ENCODE assay signal across 9 mouse cellular contexts in genomic region chr13:40605686-40606404, GRCm38 (mm10).
A peak's percentile ranks its signal among the peaks of the same experiment; 100 is the strongest.
DNase-seq lines count a peak whose midpoint lies in the region; ATAC-seq and TF ChIP-seq lines count a peak whose summit lies in the region.
"Had no signal": no experiment of that assay in that cellular context is flagged by ENCODE, and none has a peak within 500 bp of the region (broad histone marks: within the 10 kb centered on the region; RNA-seq: fewer than 3 reads in every experiment).

No protein-coding gene starts in this region.

- no peak overlapping the region for H3K27ac ChIP-seq in kidney, embryonic 15.5 days
- peak overlapping the region; percentile 62; the same call in 1 of the 2 replicates for H3K27ac ChIP-seq in forebrain, postnatal 0 days (ENCODE audit: low read depth, low read length)
- peak overlapping the region; percentile 54; the same call in 1 of the 2 replicates for H3K27ac ChIP-seq in midbrain, embryonic 13.5 days

- WGBS in kidney, embryonic 15.5 days: 50% methylated on average over 16 of the region's 16 CpGs
- WGBS in forebrain, postnatal 0 days: 45% methylated on average over 16 of the region's 16 CpGs
- WGBS in midbrain, embryonic 13.5 days: 52% methylated on average over 16 of the region's 16 CpGs

- peaks cover 12% of the 10 kb centered on the region for H3K4me1 ChIP-seq in kidney, embryonic 15.5 days
- 0 out of 2 replicates have a peak, but pooled peaks cover 4% of the 10 kb centered on the region for H3K4me1 ChIP-seq in forebrain, postnatal 0 days (ENCODE audit: insufficient read depth)
- peaks cover 23% of the 10 kb centered on the region for H3K4me1 ChIP-seq in midbrain, embryonic 13.5 days (replicated peaks)

- H3K4me2 ChIP-seq in kidney, embryonic 15.5 days: peak overlapping the region; percentile 61
- H3K4me2 ChIP-seq in forebrain, postnatal 0 days (ENCODE audit: low read depth): peak overlapping the region; percentile 56
- H3K4me2 ChIP-seq in midbrain, embryonic 13.5 days (replicated peaks): peak overlapping the region; percentile 56

- H3K4me3 ChIP-seq in kidney, embryonic 15.5 days (replicated peaks): peak overlapping the region; percentile 34
- peak overlapping the region; percentile 40 for H3K4me3 ChIP-seq in forebrain, postnatal 0 days (ENCODE audit: low read depth, low read length)
- H3K4me3 ChIP-seq in midbrain, embryonic 13.5 days (replicated peaks): peak overlapping the region; percentile 34

- no peak overlapping the region for H3K9ac ChIP-seq in kidney, embryonic 15.5 days
- peak overlapping the region; percentile 51 for H3K9ac ChIP-seq in forebrain, postnatal 0 days
- peak overlapping the region; percentile 39 for H3K9ac ChIP-seq in midbrain, embryonic 13.5 days (replicated peaks)

- no peak for ATAC-seq in kidney, embryonic 15.5 days (replicated peaks; ENCODE audit: low FRiP score)
- ATAC-seq in forebrain, postnatal 0 days: peak; percentile 15; the same call in 1 of the 2 replicates
- no peak; the same call in 1 of the 2 replicates for ATAC-seq in midbrain, embryonic 13.5 days

- no peak for TF ChIP-seq CTCF in forebrain, postnatal 0 days (IDR thresholded peaks at IDR 0.05; ENCODE audit: low read depth)

- H3K36me3 ChIP-seq in kidney, embryonic 15.5 days: no peaks in the 10 kb centered on the region
- no peaks in the 10 kb centered on the region for H3K36me3 ChIP-seq in forebrain, postnatal 0 days (ENCODE audit: insufficient read depth)
- H3K36me3 ChIP-seq in midbrain, embryonic 13.5 days: no peaks in the 10 kb centered on the region
- H3K36me3 ChIP-seq: G1E had no signal

- H3K9me3 ChIP-seq in kidney, embryonic 15.5 days (replicated peaks): no peaks in the 10 kb centered on the region
- H3K9me3 ChIP-seq in forebrain, postnatal 0 days (ENCODE audit: low read length): no peaks in the 10 kb centered on the region
- no peaks in the 10 kb centered on the region for H3K9me3 ChIP-seq in midbrain, embryonic 13.5 days

- no peaks in the 10 kb centered on the region for H3K27me3 ChIP-seq in kidney, embryonic 15.5 days
- no peaks in the 10 kb centered on the region for H3K27me3 ChIP-seq in forebrain, postnatal 0 days (ENCODE audit: insufficient read depth, low read length)
- H3K27me3 ChIP-seq in midbrain, embryonic 13.5 days: no peaks in the 10 kb centered on the region

- DNase-seq in kidney, adult 9 months: no peak
- peak; percentile 51 for DNase-seq in adrenal gland, postnatal 10 days
- DNase-seq in forebrain, postnatal 0 days: no peak
- DNase-seq in yolk sac, embryonic 10.5 days (ENCODE audit: low spot score): no peak
- DNase-seq in frontal cortex, postnatal 10 days (ENCODE audit: low spot score in 2 of 2): no peak
- DNase-seq in ovary, postnatal 10 days (ENCODE audit: low spot score): no peak
